Mouse (Mus musculus) monocyte, adult 2 months (primary cell): ENCODE measurements at regions not wholly inside any gene's neighbourhood (a gene's known extent, or its start where the extent isn't known, plus 50 kb on each side); places are given as distances from the start of the nearest gene placed in this dataset.

Experiments
- DNase-seq, 2 experiments: peaks; one replicate each; pipeline ENCODE4 v3.0.0; 2022; ENCODE audit warnings: low spot score in 2 of 2, low read depth in 1 of 2

- no peak for DNase-seq
Observed at GRCm38 (mm10) chr8:12221506-12221905, 57.1 kb upstream of the A230072I06Rik start.

DNA sequence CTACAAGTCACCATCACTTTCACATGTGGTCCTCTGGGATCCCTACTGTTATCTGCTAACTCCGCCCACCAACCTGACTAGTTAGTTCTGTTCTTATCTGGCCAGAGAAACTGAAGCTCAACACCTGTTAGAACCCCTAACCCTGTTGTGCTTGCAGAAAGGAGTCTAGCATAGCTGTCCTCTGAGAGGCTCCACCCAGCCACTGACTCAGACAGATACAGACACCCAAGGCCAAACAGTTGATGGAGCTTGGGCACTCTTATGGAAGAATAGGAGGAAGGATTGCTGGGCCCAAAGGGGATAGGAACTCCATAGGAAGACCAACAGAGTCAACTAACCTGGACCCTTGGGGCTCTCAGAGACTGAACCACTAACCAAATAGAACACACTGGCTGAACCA, 55.2 kb upstream of the A230072I06Rik start:
- DNase-seq, result no peak
